Mouse (Mus musculus): ENCODE results near the gene 4931406C07Rik.

GRCm38 (mm10) chr9:15308254-15308653, 2.0 kb upstream of the 4931406C07Rik start:
- TF ChIP-seq CTCF (IDR thresholded peaks at IDR 0.05; ENCODE audit: low read depth, low read length) (no peak), POLR2A (IDR thresholded peaks at IDR 0.05; ENCODE audit: insufficient read depth, low read length) (no peak)

Data from ES-Bruce4 (cell line).